Mouse (Mus musculus) liver, embryonic 16.5 days (tissue): ENCODE measurements around the gene Lrr1. TPM values are rescaled to one million over a fixed set of nuclear protein-coding genes. Genes with fewer than 3 reads are reported as not detected.
"Not testable (repeated sequence)": the region's sequence is repeated elsewhere in the genome, so short reads cannot be mapped to it uniquely, and the experiment has no call there.

ENCODE experiments used
- ATAC-seq: fragments of 200-750 bp; cut with Nextera tagmentation; 2 replicates; pipeline ENCODE4 v1.8.0; 2017; ENCODE audit warnings: low read depth, mild to moderate bottlenecking, moderate number of reproducible peaks, moderate library complexity
- H3K27ac ChIP-seq: fragments of 300-500 bp; sonication (generic); 2 replicates; pipeline ENCODE4 v1.5.1; 2014; ENCODE audit warnings: mild to moderate bottlenecking, low read length
- H3K27me3 ChIP-seq: fragments of 300-500 bp; sonication (generic); 2 replicates; pipeline ENCODE4 v1.6.1; 2014; ENCODE audit warnings: low read depth, low read length, mixed read lengths; ENCODE audit not compliant: control insufficient read depth, insufficient read depth
- H3K36me3 ChIP-seq: fragments of 300-500 bp; sonication (generic); 2 replicates; pipeline ENCODE4 v1.6.1; 2014; ENCODE audit warnings: mild to moderate bottlenecking; ENCODE audit not compliant: control insufficient read depth, insufficient read depth
- H3K4me1 ChIP-seq: fragments of 300-500 bp; sonication (generic); 2 replicates; pipeline ENCODE4 v1.6.1; 2014; ENCODE audit warnings: low read depth, low read length, mixed read lengths; ENCODE audit not compliant: control insufficient read depth
- H3K4me2 ChIP-seq: fragments of 300-500 bp; sonication (generic); 2 replicates; pipeline ENCODE4 v1.6.1; 2014; ENCODE audit warnings: low read depth, low read length, mixed read lengths
- H3K4me3 ChIP-seq: fragments of 300-500 bp; sonication (generic); 2 replicates; pipeline ENCODE4 v1.5.1; 2014; ENCODE audit warnings: low read depth, mild to moderate bottlenecking, low read length
- H3K9ac ChIP-seq: fragments of 300-500 bp; sonication (generic); 2 replicates; pipeline ENCODE4 v1.6.1; 2014; ENCODE audit warnings: low read depth, low read length
- H3K9me3 ChIP-seq: fragments of 300-500 bp; sonication (generic); replicated peaks from 2 replicates; pipeline ENCODE4 v1.6.1; 2016; ENCODE audit warnings: low read length; ENCODE audit not compliant: control insufficient read depth
- WGBS: fragments of 180-500 bp; shearing (Covaris S2); extraction: QIAGEN DNeasy Blood & Tissue Kit; methylation state at CpG from one replicate; pipeline ENCODE4 v1.1.7; 2014; ENCODE audit not compliant: insufficient replicate concordance; 5-methylcytosine and 5-hydroxymethylcytosine counted together
- polyA plus RNA-seq: library from polyadenylated mRNA; unstranded; fragments of >200 nt; fragmentation: Nextera tagmentation; extraction: Ambion mirVana; gene quantifications from 2 replicates; pipeline ENCODE4 v1.2.1, GENCODE M21; 2015

Lrr1 gene
- polyA plus RNA-seq, 1 experiment from 2014 or later, result 14.1 TPM

- under 1% methylated on average over 19 of the region's 19 CpGs for WGBS
- H3K27ac ChIP-seq, result peak overlapping the region; percentile 97
- no peaks in the 10 kb centered on the region for H3K9me3 ChIP-seq
- peak overlapping the region; percentile 88 for H3K9ac ChIP-seq
- H3K36me3 ChIP-seq, result peaks cover 12% of the 10 kb centered on the region
- H3K27me3 ChIP-seq, result no peaks in the 10 kb centered on the region
- no peak for ATAC-seq
- peak overlapping the region; percentile 84 for H3K4me2 ChIP-seq
- peaks cover 19% of the 10 kb centered on the region for H3K4me1 ChIP-seq
- H3K4me3 ChIP-seq, result peak overlapping the region; percentile 81
Observed at GRCm38 (mm10) chr12:69158366-69158764, 10.2 kb upstream of the Lrr1 start.

- Histone ChIP-seq H3K4me3 (peak within 1 kb of the TSS; percentile 81), H3K9ac (peak within 1 kb of the TSS; percentile 88), H3K4me2 (peak within 1 kb of the TSS; percentile 84), H3K4me1 (peaks cover 19% of the 10 kb centered on the region), H3K36me3 (peaks cover 12% of the 10 kb centered on the region), H3K27ac (peak within 1 kb of the TSS; percentile 97)
- peak; percentile 95 for ATAC-seq
- WGBS, result under 1% methylated on average over 56 of the region's 68 CpGs
- not testable (repeated sequence) for H3K27me3 ChIP-seq, H3K9me3 ChIP-seq
Observed at GRCm38 (mm10) chr12:69158765-69159577, 9.6 kb upstream of the Lrr1 start, which contains the start of gene Rps29. Rps29 (minus strand) TSS chr12:69159186.

GRCm38 (mm10) chr12:69159578-69159940, 9.1 kb upstream of the Lrr1 start:
- H3K9ac ChIP-seq, result no peak overlapping the region
- H3K27me3 ChIP-seq, result no peaks in the 10 kb centered on the region
- H3K9me3 ChIP-seq, result no peaks in the 10 kb centered on the region
- H3K4me3 ChIP-seq, result peak overlapping the region; percentile 40
- no peak for ATAC-seq
- H3K4me2 ChIP-seq, result peak overlapping the region; percentile 57
- peaks cover 12% of the 10 kb centered on the region for H3K36me3 ChIP-seq
- WGBS, result 3% methylated on average over 9 of the region's 9 CpGs
- peak overlapping the region; percentile 64; the same call in 1 of the 2 replicates for H3K27ac ChIP-seq
- peaks cover 19% of the 10 kb centered on the region for H3K4me1 ChIP-seq

- H3K9ac ChIP-seq, ATAC-seq, H3K27ac ChIP-seq, H3K27me3 ChIP-seq, H3K4me3 ChIP-seq, H3K4me2 ChIP-seq, H3K9me3 ChIP-seq: not testable (repeated sequence)
- Histone ChIP-seq H3K4me1 (peaks cover 24% of the 10 kb centered on the region), H3K36me3 (peaks cover 12% of the 10 kb centered on the region)
- 65% methylated on average over 2 of the region's 2 CpGs for WGBS
Observed at GRCm38 (mm10) chr12:69160677-69161076, 7.9 kb upstream of the Lrr1 start.

- peaks cover 10% of the 10 kb centered on the region for H3K4me1 ChIP-seq
- 73% methylated on average over 4 of the region's 4 CpGs for WGBS
- not testable (repeated sequence) for H3K9me3 ChIP-seq, ATAC-seq, H3K4me2 ChIP-seq, H3K9ac ChIP-seq, H3K27ac ChIP-seq, H3K36me3 ChIP-seq, H3K4me3 ChIP-seq, H3K27me3 ChIP-seq
Observed at GRCm38 (mm10) chr12:69163586-69163985, 5.0 kb upstream of the Lrr1 start.

GRCm38 (mm10) chr12:69164904-69165303, 3.7 kb upstream of the Lrr1 start:
- ATAC-seq, result no peak

GRCm38 (mm10) chr12:69166861-69167581, 1.6 kb upstream of the Lrr1 start:
- not testable (repeated sequence) for H3K4me3 ChIP-seq, ATAC-seq, H3K27me3 ChIP-seq, H3K36me3 ChIP-seq, H3K9me3 ChIP-seq, H3K27ac ChIP-seq, H3K9ac ChIP-seq, H3K4me2 ChIP-seq
- peaks cover 22% of the 10 kb centered on the region for H3K4me1 ChIP-seq
- WGBS, result 80% methylated on average over 8 of the region's 8 CpGs

More at GRCm38 (mm10) chr12:69164904-69165303, 3.7 kb upstream of the Lrr1 start:
- Histone ChIP-seq H3K36me3 (no peaks in the 10 kb centered on the region), H3K4me2 (no peak overlapping the region), H3K4me1 (peaks cover 13% of the 10 kb centered on the region), H3K4me3 (no peak overlapping the region), H3K9ac (no peak overlapping the region), H3K27ac (no peak overlapping the region), H3K27me3 (no peaks in the 10 kb centered on the region), H3K9me3 (no peaks in the 10 kb centered on the region)
- WGBS, result 16% methylated on average over 3 of the region's 3 CpGs

GRCm38 (mm10) chr12:69167656-69168460, 756 bp upstream of the Lrr1 start:
- Histone ChIP-seq H3K4me1 (peaks cover 22% of the 10 kb centered on the region), H3K4me2 (peak overlapping the region; percentile 74), H3K9ac (peak overlapping the region; percentile 82), H3K27ac (peak overlapping the region; percentile 86), H3K27me3 (no peaks in the 10 kb centered on the region), H3K9me3 (no peaks in the 10 kb centered on the region), H3K36me3 (no peaks in the 10 kb centered on the region), H3K4me3 (peak overlapping the region; percentile 92)
- no peak for ATAC-seq
- 8% methylated on average over 18 of the region's 18 CpGs for WGBS
